Mouse (Mus musculus) common myeloid progenitor, adult 5-6 weeks (primary cell): Measurements from ENCODE around the gene Rpl19. TPM values are rescaled to one million over a fixed set of nuclear protein-coding genes. Genes with fewer than 3 reads are reported as not detected.

ENCODE experiments used
- ATAC-seq: replicated peaks from 2 replicates; pipeline ENCODE4 v1.8.0; 2016; ENCODE audit warnings: low read depth, mild to moderate bottlenecking, moderate TSS enrichment, inconsistent platforms; ENCODE audit not compliant: poor library complexity, severe bottlenecking
- total RNA-seq: library from RNA; stranded (forward); fragments of 200-1000, 187-1606 nt; gene quantifications from 2 replicates; pipeline ENCODE4 v1.2.3, GENCODE M21; 2017

Rpl19 gene
- total RNA-seq, 1 experiment from 2014 or later = 1,577 TPM

DNA sequence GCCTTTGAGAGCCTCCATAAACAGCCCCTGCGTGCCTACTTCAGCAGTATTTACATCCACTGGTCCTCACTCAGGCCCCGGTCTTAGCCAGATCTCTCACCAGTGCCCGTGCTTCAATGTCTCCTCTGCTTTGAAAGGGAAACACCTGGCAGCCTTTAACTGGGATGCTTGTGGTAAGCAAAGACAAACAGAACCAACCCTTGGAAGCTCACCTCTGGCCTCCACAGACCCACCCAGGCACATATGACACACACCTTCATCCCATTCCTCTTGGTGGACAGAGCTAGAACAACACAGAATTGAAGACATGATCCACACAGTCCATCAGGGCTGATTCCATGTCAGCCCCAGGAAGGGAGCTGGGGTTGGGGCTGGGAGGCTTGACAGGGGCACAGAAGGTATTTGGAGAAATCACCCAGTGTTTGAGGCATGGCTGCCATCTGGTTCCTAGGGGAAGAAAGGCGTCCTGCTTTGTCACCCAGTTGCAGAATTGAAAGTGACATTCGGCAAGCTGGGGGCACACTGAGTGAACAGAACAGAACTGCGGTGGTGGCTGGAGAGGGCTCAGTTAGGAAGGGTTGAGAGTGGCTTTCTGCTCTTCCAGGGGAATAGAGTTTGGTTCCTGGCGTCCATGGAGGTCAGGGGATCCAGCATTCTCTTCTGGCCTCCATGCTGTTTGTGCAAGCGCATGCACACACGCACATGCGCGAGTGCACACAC, 28.3 kb upstream of the Rpl19 start:
- no peak for ATAC-seq

GRCm38 (mm10) chr11:97998898-97999608, 27.5 kb upstream of the Rpl19 start:
- no peak for ATAC-seq

DNA sequence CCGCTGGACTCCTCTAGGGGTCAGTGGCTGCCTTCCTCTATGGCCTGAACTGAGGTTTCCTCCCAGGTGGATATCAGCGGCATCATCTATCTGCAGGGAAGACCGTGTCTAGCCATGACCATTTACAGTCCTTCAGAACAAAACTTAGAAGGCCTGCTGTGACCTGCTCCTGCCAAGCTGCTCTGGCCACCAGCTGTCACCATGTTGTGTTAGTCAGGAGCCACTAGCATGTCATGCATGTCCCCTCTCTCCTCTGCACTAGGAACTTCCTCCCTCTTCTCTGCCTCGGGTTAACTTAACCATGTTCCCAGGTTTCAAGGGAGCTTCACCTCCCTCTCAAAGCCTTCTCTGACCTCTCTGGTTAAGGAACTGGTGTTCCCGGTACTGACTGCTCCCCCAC, 26.8 kb upstream of the Rpl19 start:
- ATAC-seq = no peak

DNA sequence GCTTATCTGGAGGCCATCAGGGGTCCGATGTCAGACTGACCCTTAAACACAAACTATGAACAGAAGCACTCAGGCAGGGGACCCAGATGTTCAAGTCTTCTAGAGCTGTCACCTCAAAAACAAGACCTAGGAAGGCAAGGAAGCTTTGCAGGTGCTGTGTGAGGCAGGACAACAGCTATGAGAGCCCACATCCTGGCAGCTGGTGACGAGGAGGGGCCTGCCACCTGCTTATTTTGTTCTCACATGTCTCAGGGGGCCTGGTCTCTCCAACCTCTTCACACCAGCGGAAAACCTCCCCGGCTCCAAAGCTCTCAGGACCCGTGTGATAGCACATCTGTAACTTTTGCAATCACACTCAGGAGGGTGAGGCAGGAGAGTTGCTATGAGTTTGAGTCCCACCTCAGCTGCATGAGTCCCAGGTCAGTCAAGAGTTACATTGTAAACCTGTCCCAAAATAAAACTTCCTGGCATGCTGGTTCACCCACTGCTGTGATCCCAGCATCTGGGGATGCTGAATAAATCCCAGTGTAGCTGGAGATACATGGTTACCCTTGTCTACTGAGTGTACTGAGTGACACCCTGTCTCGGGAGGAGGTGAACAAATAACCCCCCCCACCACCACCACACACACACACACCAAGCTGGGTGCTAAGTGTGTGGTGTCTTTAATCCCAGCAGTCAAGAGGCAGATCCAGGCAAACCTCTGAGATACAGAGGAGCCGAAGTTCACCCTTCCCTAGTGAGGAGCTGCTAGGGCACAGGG, 26.0 kb upstream of the Rpl19 start:
- ATAC-seq = no peak

GRCm38 (mm10) chr11:98001351-98001824, 25.1 kb upstream of the Rpl19 start:
- no peak for ATAC-seq

- no peak for ATAC-seq
Measured at GRCm38 (mm10) chr11:98001986-98002385, 24.5 kb upstream of the Rpl19 start.

DNA sequence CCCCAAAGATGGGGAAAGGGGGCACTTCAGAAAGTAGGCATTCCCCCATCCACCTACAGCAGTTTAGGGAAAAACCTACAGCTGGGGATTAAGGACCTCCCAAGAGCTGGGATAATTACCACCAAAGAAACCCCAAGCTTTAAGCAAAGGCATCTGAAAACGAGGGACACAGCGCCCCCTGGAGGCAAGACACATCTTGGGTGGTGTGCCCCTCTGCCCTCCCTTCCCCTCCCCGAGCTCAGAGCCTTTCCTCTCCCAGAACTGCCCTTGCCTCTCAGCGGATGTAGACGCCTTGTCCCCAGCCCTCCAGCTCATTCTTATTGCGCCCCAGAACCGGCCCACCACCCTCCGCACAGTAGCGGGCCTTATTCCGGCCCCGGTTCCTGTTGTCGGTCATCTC, 23.9 kb upstream of the Rpl19 start:
- 0 out of 2 replicates have a peak, but pooled peaks have one; percentile 39 for ATAC-seq

DNA sequence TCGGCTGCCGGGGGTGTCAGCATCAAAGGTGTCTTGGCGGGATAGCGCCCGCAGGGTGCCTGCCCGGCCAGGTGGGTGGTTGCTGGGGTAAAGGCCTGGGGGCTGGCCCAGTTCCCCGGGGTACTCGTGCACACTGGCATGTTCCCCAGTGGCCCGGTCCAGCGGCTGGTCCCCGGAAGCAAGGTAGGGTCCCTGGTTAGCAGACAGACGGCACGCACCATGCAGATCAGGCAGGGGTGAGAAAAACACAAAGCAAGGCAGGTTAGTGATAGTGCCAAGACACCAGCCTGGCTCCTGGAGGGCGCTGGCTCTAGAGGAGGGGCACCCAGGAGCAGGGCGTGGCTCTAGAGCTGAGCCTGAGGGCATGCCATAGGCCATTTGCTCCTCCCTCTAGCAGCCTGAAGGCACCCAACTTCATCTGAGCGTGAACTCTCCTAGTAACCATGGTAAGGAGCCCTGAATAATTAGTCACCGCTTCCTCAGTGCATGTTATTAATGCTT, 23.3 kb upstream of the Rpl19 start:
- no peak for ATAC-seq

DNA sequence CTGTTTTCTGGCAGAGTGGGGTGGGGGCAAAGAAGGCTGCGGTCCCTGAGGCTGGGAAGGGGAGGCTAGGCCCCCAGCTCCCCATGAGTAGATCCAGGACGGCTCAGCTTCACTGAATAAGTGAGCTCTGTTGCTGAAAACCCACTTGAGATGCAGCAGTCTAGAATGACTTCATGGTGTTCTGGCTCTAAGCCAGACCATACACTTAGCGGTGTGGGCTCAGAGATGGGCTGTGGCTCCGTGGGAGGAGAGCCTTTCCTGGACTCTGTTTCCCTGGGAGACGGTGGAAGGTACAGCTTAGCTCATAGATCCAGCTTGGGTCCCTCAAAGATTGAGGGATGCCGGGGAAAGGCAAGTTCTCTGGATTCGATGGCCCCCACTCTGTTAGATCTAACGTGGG, 22.3 kb upstream of the Rpl19 start:
- ATAC-seq = no peak

DNA sequence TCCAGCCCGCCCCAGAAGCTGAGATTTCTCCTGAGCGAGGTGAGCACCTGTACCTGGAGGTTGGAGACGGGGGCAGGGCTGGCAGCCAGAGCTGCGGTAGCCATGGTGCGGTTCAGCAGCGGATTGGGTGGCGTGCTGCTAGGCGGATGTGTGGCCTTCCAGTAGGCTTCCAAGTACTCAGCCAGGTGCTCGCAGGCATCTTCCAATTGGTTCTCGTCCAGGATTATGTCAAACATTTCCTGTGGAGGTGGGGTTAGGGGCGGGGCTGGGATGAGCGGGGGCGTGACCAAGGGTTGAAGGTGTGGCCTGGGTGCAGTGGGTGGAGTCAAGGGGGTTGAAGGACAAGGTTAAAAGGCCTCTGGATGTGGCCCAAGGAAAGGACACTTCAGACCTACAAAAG, 21.4 kb upstream of the Rpl19 start:
- no peak for ATAC-seq

DNA sequence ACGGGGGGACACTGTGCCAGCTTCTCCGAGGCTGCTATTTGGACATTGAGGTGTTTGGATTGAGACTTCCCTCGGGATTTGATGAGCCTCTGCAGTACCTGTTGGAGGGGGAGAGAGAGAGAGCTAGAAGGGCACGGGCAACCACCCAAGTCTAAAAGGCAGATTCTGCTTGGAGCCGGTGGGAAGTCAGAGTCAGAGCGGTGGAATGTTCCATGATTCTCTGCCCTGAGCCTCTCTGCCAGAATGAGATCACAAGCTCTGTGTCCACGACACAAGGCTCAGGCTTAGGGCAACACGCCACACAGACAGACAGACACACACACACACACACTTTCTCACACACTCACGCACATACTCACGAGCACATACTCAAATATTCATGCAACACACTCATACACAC, 20.8 kb upstream of the Rpl19 start:
- ATAC-seq = no peak

GRCm38 (mm10) chr11:98008087-98008486, 18.4 kb upstream of the Rpl19 start:
- peak; percentile 68 for ATAC-seq

DNA sequence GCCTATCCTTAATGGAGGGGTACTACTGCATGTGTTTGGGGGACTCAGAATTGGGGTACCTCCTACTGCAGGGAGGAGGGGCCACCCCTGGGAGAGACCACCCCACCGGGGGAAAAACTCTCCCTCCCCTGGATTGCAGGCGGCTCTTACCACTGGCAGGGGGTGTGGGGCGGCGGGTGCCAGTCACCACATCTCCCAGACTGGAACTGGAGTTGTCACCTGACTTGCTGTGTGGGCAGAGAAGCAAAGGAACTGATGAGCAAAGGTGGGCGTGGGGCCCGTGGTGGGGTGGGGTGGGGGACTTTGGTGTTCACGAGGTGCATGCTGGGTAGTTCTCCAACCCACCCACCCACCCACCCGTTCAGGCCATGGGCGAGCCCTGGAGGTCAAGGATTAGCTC, 14.8 kb upstream of the Rpl19 start:
- no peak for ATAC-seq

- ATAC-seq = no peak
Measured at GRCm38 (mm10) chr11:98012831-98013230, 13.7 kb upstream of the Rpl19 start.

GRCm38 (mm10) chr11:98016177-98016576, 10.3 kb upstream of the Rpl19 start:
- no peak for ATAC-seq

DNA sequence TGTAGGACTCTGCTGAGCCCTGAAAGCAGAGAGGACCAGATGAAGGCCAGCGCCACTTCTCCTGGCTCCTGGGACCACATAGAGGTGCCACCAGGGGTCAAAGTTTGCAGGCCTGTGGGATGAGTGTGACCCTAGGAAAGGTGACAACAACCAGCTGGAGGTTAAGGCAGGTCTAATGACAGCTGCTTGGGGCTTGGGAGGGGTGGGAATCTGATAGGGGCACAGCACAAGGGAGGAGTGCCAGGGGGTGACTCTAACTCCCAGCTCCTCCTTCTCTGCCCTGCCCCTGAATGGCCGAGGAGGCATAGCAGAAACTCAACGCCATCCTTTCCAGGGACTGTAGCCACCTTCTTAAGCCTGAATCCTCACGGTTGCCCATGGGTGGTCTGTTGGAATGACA, 9.7 kb upstream of the Rpl19 start:
- ATAC-seq = no peak

GRCm38 (mm10) chr11:98018222-98018621, 8.3 kb upstream of the Rpl19 start:
- no peak for ATAC-seq

- ATAC-seq = peak; percentile 36; the same call in 1 of the 2 replicates
Measured at GRCm38 (mm10) chr11:98018858-98019641, 7.5 kb upstream of the Rpl19 start.

DNA sequence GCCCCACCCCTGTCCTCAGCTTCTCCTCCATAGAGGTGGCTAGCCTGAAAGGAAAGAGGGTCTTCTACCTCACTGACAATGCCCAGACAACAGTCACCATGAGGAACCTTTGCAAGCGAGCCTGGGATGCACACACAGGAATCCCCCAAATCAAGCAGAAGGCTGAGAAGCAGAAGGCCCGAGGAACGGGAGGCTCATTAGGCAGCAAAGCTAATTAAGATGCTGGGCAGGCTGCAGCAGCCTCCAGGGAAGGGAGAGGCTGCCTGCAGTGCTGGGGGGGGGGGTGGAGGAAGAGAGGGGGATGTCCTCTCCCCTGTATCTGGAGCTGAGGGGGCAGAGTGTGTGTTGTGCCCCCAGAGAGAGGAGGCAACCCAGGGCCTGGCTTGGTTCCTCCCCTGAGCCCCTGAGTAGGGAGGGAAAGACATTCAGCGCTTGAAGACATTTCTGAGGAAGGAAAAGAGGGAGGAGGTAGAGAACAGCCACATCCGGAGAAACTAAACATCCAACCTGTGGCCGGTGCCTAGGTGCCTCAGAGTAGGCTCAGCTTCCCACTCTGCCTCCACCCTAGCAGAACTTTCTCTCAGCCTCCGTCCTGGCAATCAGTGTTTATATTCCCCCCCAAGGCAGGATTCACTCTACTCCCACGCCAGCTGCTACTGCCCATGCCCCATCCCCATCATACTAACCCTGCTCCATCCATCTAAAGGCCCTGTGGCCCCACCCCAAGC, 6.5 kb upstream of the Rpl19 start:
- no peak for ATAC-seq
